Mouse (Mus musculus) heart, postnatal 0 days (tissue): ENCODE results near the gene Lrrc20. TPM values are rescaled to one million over a fixed set of nuclear protein-coding genes. Genes with fewer than 3 reads are reported as not detected.
"Not testable (repeated sequence)": the region's sequence is repeated elsewhere in the genome, so short reads cannot be mapped to it uniquely, and the experiment has no call there.

ENCODE experiments used
- ATAC-seq: fragments of 200-750 bp; cut with Nextera tagmentation; 2 replicates; pipeline ENCODE4 v1.8.0; 2017; ENCODE audit warnings: low read depth, moderate number of reproducible peaks, moderate library complexity; ENCODE audit not compliant: insufficient read depth
- DNase-seq: peaks from one replicate; pipeline ENCODE4 v3.0.0-alpha.2; 2016; ENCODE audit warnings: low spot score
- H3K27ac ChIP-seq: fragments of 300-500 bp; sonication (generic); 2 replicates; pipeline ENCODE4 v1.5.1; 2014; ENCODE audit warnings: low read depth, mild to moderate bottlenecking
- H3K27me3 ChIP-seq: fragments of 300-500 bp; sonication (generic); 2 replicates; pipeline ENCODE4 v1.6.1; 2014; ENCODE audit warnings: low read length, mixed read lengths; ENCODE audit not compliant: control insufficient read depth, insufficient read depth
- H3K36me3 ChIP-seq: fragments of 300-500 bp; sonication (generic); replicated peaks from 2 replicates; pipeline ENCODE4 v1.6.1; 2014; ENCODE audit warnings: low read length, mixed read lengths; ENCODE audit not compliant: control insufficient read depth, insufficient read depth
- H3K4me1 ChIP-seq: fragments of 300-500 bp; sonication (generic); 2 replicates; pipeline ENCODE4 v1.6.1; 2014; ENCODE audit warnings: antibody characterized with exemption; ENCODE audit not compliant: control insufficient read depth, insufficient read depth
- H3K4me2 ChIP-seq: fragments of 300-500 bp; sonication (generic); 2 replicates; pipeline ENCODE4 v1.6.1; 2014; ENCODE audit warnings: low read depth, mild to moderate bottlenecking, low read length, moderate library complexity
- H3K4me3 ChIP-seq: fragments of 300-500 bp; sonication (generic); 2 replicates; pipeline ENCODE4 v1.5.1; 2014; ENCODE audit warnings: low read depth, low read length
- H3K9ac ChIP-seq: fragments of 300-500 bp; sonication (generic); replicated peaks from 2 replicates; pipeline ENCODE4 v1.6.1; 2014; ENCODE audit warnings: low read depth, low read length, mixed read lengths
- H3K9me3 ChIP-seq: fragments of 300-500 bp; sonication (generic); replicated peaks from 2 replicates; pipeline ENCODE4 v1.6.1; 2016; ENCODE audit warnings: low read length; ENCODE audit not compliant: control insufficient read depth
- CTCF ChIP-seq: IDR thresholded peaks from 2 replicates; pipeline ENCODE4 v1.5.1; 2016; ENCODE audit warnings: antibody characterized with exemption, control low read depth, low read depth
- EP300 ChIP-seq: IDR thresholded peaks from 2 replicates; pipeline ENCODE4 v1.6.1; 2016; ENCODE audit warnings: antibody characterized with exemption, low read depth
- WGBS: fragments of 180-500 bp; shearing (Covaris S2); extraction: QIAGEN DNeasy Blood & Tissue Kit; methylation state at CpG from one replicate; pipeline ENCODE4 v1.1.7; 2014; 5-methylcytosine and 5-hydroxymethylcytosine counted together
- polyA plus RNA-seq: library from polyadenylated mRNA; unstranded; fragments of >200 nt; fragmentation: Nextera tagmentation; extraction: Ambion mirVana; gene quantifications from 2 replicates; pipeline ENCODE4 v1.2.1, GENCODE M21; 2015
- total RNA-seq: library from RNA; depleted of rRNA; stranded (reverse); fragments of >200 nt; gene quantifications from 2 replicates; pipeline ENCODE4 v1.2.3, GENCODE M21; 2014; ENCODE audit warnings: low replicate concordance

Gene Lrrc20
- total and polyA plus RNA-seq, 2 experiments from 2014 or later: 12.9 to 15.2 TPM

DNA sequence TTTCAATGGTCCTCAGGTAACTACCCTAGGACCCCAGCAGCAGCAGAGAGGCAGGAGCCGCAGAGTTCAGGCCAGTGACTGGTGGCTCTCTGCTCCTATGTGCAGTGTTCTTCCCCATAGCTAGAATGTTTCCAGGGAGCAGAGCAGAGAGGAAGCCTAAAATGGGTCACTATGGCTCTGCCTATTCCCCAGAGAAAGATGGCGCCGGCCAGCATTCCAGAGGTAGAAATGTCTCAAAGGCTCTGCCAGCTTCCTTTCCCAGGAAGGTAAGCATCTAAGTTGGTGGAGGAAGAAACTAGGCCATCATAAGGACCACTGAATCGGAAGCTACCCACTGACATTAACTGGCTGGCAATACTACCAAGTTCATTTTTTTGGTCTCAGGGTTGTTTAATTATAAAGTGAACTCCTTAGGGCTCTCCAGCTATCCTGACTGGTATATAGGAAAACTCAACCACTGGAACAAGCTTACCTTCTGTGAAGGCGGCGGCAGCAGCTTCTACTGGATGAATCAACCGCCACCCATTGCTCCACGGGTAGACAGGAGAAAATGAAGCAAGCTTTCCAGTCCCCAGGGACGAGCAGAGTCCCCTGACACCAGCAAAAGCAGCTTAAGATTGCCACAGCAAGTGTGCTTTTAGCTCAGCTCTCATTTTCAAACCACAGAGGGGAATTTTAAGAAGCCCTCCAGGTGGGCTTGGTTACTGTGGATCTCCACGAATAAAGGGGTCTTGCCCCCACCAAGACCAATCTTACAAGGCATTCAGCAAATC lies 27.8 kb upstream of the Lrrc20 start:
- DNase-seq (no peak), ATAC-seq (no peak)
- H3K4me2 ChIP-seq: 0 out of 2 replicates have a peak overlapping the region, but pooled peaks have one; percentile 11
- WGBS: 67% methylated on average over 10 of the region's 10 CpGs
- no peaks in the 10 kb centered on the region for H3K36me3 ChIP-seq
- no peak overlapping the region for H3K4me3 ChIP-seq
- no peaks in the 10 kb centered on the region for H3K27me3 ChIP-seq
- no peak for TF ChIP-seq CTCF
- TF ChIP-seq EP300: no peak
- peak overlapping the region; percentile 23 for H3K27ac ChIP-seq
- H3K4me1 ChIP-seq: peaks cover 42% of the 10 kb centered on the region
- no peaks in the 10 kb centered on the region for H3K9me3 ChIP-seq
- H3K9ac ChIP-seq: no peak overlapping the region

DNA sequence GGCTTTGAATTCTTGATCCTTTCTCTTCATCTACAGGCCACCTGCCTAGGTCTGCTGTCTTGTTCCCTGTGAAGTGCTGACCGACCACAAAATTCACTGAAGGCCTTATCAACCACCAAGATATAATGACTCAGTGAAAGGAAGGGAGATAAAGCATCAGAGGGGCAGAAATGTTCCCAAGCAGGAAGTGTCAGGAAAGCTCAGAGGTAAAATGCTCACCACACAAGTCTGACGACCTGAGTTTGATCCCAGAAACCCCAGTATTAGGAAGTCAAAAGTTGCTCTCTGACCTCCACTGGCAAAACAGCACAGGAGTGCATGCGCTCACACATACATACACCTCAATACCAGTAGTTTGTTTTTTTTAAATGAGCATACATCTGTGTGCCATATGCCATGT lies 26.8 kb upstream of the Lrrc20 start:
- Histone ChIP-seq H3K36me3 (no peaks in the 10 kb centered on the region), H3K4me1 (peaks cover 31% of the 10 kb centered on the region; the same call in 1 of the 2 replicates), H3K27me3 (no peaks in the 10 kb centered on the region), H3K4me2 (no peak overlapping the region), H3K9ac (no peak overlapping the region), H3K9me3 (no peaks in the 10 kb centered on the region), H3K27ac (peak overlapping the region; percentile 23; the same call in 1 of the 2 replicates), H3K4me3 (no peak overlapping the region)
- DNase-seq: no peak
- ATAC-seq: no peak
- WGBS: 56% methylated on average over 3 of the region's 3 CpGs
- TF ChIP-seq EP300 (no peak), CTCF (no peak)

DNA sequence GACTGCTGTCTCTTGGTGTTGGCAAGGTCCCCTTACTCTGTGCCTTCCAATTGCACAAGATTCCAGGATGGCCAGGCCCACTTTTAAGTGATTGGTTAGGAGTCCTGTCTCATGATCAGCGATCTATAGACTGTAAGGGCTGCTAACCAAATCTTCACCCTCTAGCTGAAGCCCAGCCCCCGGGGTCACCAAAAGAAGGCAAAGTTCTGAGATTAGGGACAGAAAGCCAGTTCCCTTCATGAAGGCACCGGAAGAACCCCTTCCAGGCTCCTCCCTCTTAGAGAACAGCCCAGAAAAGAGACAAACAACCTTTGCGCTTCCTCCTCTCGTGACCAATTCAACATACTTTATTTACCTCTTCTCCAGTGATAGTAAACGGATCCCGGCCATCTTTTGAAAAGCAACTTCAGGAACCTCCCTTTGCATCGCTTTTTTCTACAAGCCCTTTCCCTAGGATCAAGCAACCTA lies 24.1 kb upstream of the Lrrc20 start:
- Histone ChIP-seq H3K36me3 (no peaks in the 10 kb centered on the region), H3K9me3 (no peaks in the 10 kb centered on the region), H3K9ac (peak overlapping the region; percentile 84), H3K27me3 (no peaks in the 10 kb centered on the region), H3K27ac (peak overlapping the region; percentile 84), H3K4me2 (peak overlapping the region; percentile 90), H3K4me3 (peak overlapping the region; percentile 97), H3K4me1 (peaks cover 22% of the 10 kb centered on the region; the same call in 1 of the 2 replicates)
- ATAC-seq (no peak), DNase-seq (peak; percentile 34)
- no peak for TF ChIP-seq EP300
- no peak for TF ChIP-seq CTCF
- WGBS: 0% methylated on average over 8 of the region's 8 CpGs

DNA sequence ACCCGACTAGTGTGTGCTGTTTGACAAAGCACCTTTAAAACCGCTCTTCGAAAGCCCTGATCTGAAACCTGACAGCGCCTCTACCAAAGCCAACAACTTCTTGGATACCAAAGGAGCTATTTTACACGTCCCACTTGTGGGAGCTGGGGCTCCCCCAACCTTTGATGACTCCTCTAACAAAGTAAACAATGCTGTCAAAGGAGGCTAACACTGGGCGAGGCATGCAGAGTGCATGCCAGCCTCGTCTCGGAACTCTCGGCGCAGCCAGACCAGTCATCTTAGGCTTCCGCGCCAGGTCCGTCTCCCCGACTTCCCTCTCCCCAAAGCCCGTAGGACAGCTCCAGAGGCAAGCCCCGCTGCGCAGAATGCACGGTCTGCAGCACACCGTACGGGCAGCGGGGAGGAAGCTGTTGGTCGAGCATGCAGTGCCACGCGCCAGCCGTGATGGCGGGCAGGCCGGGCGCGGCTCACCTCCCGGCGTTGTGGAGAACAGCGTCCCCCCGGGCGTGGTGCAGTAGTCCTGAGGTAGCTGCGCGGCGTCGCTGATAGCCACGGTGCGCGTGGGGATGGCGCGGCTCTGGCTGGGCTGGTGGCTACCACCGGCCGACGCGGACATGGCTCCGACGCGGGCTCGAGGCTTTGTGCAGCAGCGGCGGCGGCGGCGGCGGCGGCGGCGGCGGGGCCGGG lies 23.5 kb upstream of the Lrrc20 start:
- peak overlapping the region; percentile 97 for H3K4me3 ChIP-seq
- peak; percentile 40 for ATAC-seq

DNA sequence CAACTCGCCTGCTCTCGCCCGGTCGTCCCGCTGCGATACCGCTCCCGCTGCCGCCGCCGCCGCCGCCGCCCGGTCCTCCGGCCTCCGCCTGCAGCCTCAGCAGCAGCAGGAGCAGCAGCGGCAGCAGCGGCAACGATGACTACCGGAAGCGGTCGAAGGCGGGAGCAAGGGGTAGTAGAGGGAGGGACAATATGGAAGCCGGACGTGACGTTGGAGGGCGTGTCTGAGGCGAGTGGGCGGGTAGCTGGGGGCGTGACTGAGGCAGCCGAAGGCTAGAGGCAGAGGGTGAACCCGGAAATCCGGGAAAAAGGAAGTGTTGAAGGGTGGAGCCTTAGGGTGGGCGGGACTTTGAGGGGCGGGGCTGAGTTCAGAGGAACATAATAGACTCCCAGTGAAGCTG lies 23.0 kb upstream of the Lrrc20 start, which contains the start of gene Eif4ebp2:
Gene Eif4ebp2, minus strand, starts transcription at position 17 of the 400 bp plus-strand sequence.
- ATAC-seq (peak; percentile 99), DNase-seq (peak; percentile 98)
- Histone ChIP-seq H3K27ac (peak within 1 kb of the TSS; percentile 84), H3K4me1 (0 out of 2 replicates have a peak, but pooled peaks cover 11% of the 10 kb centered on the region), H3K4me2 (peak within 1 kb of the TSS; percentile 90), H3K27me3 (no peaks in the 10 kb centered on the region), H3K9ac (peak within 1 kb of the TSS; percentile 84), H3K9me3 (no peaks in the 10 kb centered on the region), H3K4me3 (peak within 1 kb of the TSS; percentile 97), H3K36me3 (no peaks in the 10 kb centered on the region)
- WGBS: 1% methylated on average over 32 of the region's 36 CpGs
- TF ChIP-seq CTCF (no peak), EP300 (0 out of 2 replicates have a peak, but pooled peaks have one; percentile 18)

More for the DNA sequence above, 23.5 kb upstream of the Lrrc20 start:
- DNase-seq: no peak
- Histone ChIP-seq H3K9ac (peak overlapping the region; percentile 84), H3K9me3 (no peaks in the 10 kb centered on the region), H3K4me2 (peak overlapping the region; percentile 90), H3K27me3 (no peaks in the 10 kb centered on the region), H3K27ac (peak overlapping the region; percentile 84), H3K36me3 (no peaks in the 10 kb centered on the region), H3K4me1 (peaks cover 17% of the 10 kb centered on the region; the same call in 1 of the 2 replicates)
- no peak for TF ChIP-seq CTCF
- no peak for TF ChIP-seq EP300
- 1% methylated on average over 53 of the region's 62 CpGs for WGBS

DNA sequence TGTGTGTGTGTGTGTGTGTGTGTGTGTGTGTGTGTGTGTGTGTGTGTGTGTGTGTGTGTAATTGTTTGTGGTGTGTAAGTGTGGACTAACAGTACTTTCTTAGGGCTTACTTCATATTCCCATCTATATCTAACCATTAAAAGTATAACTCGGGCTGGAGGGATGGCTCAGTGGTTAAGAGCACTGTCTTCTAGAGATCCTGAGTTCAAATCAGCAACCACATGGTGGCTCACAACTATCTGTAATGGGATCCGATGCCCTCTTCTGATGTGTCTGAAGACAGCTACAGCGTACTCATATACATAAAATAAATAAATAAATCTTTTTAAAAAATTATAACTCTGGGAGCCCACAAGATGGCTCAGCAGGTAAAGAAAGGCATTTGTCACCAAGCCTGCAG lies 22.4 kb upstream of the Lrrc20 start:
- DNase-seq, H3K9me3 ChIP-seq, H3K4me3 ChIP-seq, H3K4me2 ChIP-seq, ATAC-seq, H3K27me3 ChIP-seq, H3K36me3 ChIP-seq, H3K4me1 ChIP-seq, H3K9ac ChIP-seq, H3K27ac ChIP-seq: not testable (repeated sequence)
- 61% methylated on average over 3 of the region's 3 CpGs for WGBS
